21 mouse cellular contexts compared by ENCODE assay signal in the genomic region with DNA sequence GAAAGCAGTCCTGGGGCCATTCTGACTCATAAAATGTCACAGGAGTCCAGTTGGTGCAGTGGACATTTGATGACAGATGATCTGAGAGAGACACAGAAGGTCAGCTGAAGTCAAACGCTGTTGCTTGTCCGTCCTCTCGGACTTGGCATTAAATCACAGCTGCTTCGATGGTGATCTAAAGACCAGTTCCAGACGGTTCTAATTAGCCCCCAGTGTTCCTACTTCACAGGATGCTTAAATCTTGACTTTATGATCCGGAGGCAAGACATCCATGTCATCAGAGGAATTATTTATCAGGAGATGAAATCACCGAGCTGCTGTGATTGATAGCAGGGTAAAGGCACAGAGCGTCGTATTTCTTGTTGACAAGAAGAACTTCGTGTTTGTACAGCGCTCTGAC.
A peak's percentile ranks its signal among the peaks of the same experiment; 100 is the strongest.
DNase-seq lines count a peak whose midpoint lies in the region; ATAC-seq lines count a peak whose summit lies in the region.
"Had no signal": no experiment of that assay in that cellular context is flagged by ENCODE, and none has a peak within 500 bp of the region (broad histone marks: within the 10 kb centered on the region; RNA-seq: fewer than 3 reads in every experiment).

No protein-coding gene starts in this region.

- peaks cover 13% of the 10 kb centered on the region; the same call in 1 of the 2 replicates for H3K27me3 ChIP-seq in forebrain, embryonic 12.5 days
- H3K27me3 ChIP-seq: forebrain, embryonic 15.5 days; hindbrain, embryonic 15.5 days had no signal

- peak; percentile 3 for DNase-seq in adrenal gland, adult 2 months
- DNase-seq in adrenal gland, postnatal 36 days = no peak
- peak; percentile 6 for DNase-seq in 3T3-L1 (ENCODE audit: low read depth, low spot score)
- DNase-seq in embryo, embryonic 10.5 days (ENCODE audit: low spot score) = peak; percentile 58
- DNase-seq in mesoderm, embryonic 11.5 days (ENCODE audit: low read depth, low spot score) = peak; percentile 62
- DNase-seq in left cerebral cortex, adult 11 months (ENCODE audit: low spot score) = no peak
- DNase-seq: adrenal gland, postnatal 10 days; cerebellum, adult 18-20 months; cerebellum, adult 9-10 months; cerebellum, postnatal 14 days; gastrocnemius, postnatal 25 days; heart, adult 18-20 months; kidney, adult 11 months had no signal

- 86% methylated on average over 11 of the region's 11 CpGs for WGBS in forebrain, embryonic 12.5 days

- no peak overlapping the region for H3K4me2 ChIP-seq in forebrain, embryonic 12.5 days
- H3K4me2 ChIP-seq: embryonic facial prominence, embryonic 12.5 days; embryonic facial prominence, embryonic 15.5 days; forebrain, embryonic 15.5 days; heart, embryonic 11.5 days; hindbrain, embryonic 12.5 days; hindbrain, embryonic 15.5 days had no signal

- H3K4me3 ChIP-seq in forebrain, embryonic 12.5 days (replicated peaks) = no peak overlapping the region
- H3K4me3 ChIP-seq: embryonic facial prominence, embryonic 12.5 days; embryonic facial prominence, embryonic 15.5 days; forebrain, embryonic 15.5 days; hindbrain, embryonic 12.5 days; hindbrain, embryonic 15.5 days had no signal

- H3K27ac ChIP-seq in forebrain, embryonic 12.5 days = no peak overlapping the region
- H3K27ac ChIP-seq: embryonic facial prominence, embryonic 12.5 days; embryonic facial prominence, embryonic 15.5 days; forebrain, embryonic 15.5 days; hindbrain, embryonic 12.5 days; hindbrain, embryonic 15.5 days had no signal

- peaks cover 11% of the 10 kb centered on the region for H3K4me1 ChIP-seq in forebrain, embryonic 12.5 days
- H3K4me1 ChIP-seq: embryonic facial prominence, embryonic 15.5 days had no signal

- no peaks in the 10 kb centered on the region for H3K9me3 ChIP-seq in forebrain, embryonic 12.5 days
- H3K9me3 ChIP-seq: embryonic facial prominence, embryonic 12.5 days; embryonic facial prominence, embryonic 15.5 days; forebrain, embryonic 15.5 days; hindbrain, embryonic 12.5 days; hindbrain, embryonic 15.5 days had no signal

- ATAC-seq in forebrain, embryonic 12.5 days (ENCODE audit: low FRiP score) = no peak
- ATAC-seq: CD4-positive, CD25-positive, alpha-beta regulatory T cell, adult 4 months; forebrain, embryonic 15.5 days had no signal

- no peaks in the 10 kb centered on the region for H3K36me3 ChIP-seq in forebrain, embryonic 12.5 days (replicated peaks)
- H3K36me3 ChIP-seq: embryonic facial prominence, embryonic 12.5 days; embryonic facial prominence, embryonic 15.5 days; forebrain, embryonic 15.5 days; hindbrain, embryonic 12.5 days; hindbrain, embryonic 15.5 days had no signal

- no peak overlapping the region for H3K9ac ChIP-seq in forebrain, embryonic 12.5 days
- H3K9ac ChIP-seq: embryonic facial prominence, embryonic 12.5 days; embryonic facial prominence, embryonic 15.5 days; forebrain, embryonic 15.5 days; hindbrain, embryonic 12.5 days; hindbrain, embryonic 15.5 days had no signal

Comparison
In these comparisons a context has a peak if more than half of its experiments do, and no peak if none do; other contexts are left out.
1. DNase-seq: peak in adrenal gland, adult 2 months (single experiment), 3T3-L1 (single experiment), embryo, embryonic 10.5 days (single experiment) and mesoderm, embryonic 11.5 days (single experiment); none in adrenal gland, postnatal 36 days (0 of 2) and left cerebral cortex, adult 11 months (single experiment).